Mouse (Mus musculus): ENCODE measurements at regions not wholly inside any gene's neighbourhood (a gene's known extent, or its start where the extent isn't known, plus 50 kb on each side); places are given as distances from the start of the nearest gene placed in this dataset.

- Histone ChIP-seq H3K9me3 (replicated peaks; ENCODE audit: control insufficient read depth, low read length) (no peaks in the 10 kb centered on the region), H3K4me1 (ENCODE audit: control insufficient read depth, insufficient read depth, low read length) (no peaks in the 10 kb centered on the region), H3K27me3 (ENCODE audit: control insufficient read depth, insufficient read depth, low read length) (no peaks in the 10 kb centered on the region), H3K9ac (replicated peaks; ENCODE audit: low read length) (no peak overlapping the region), H3K4me2 (ENCODE audit: low read depth, low read length) (no peak overlapping the region), H3K27ac (replicated peaks; ENCODE audit: low read depth, low read length) (no peak overlapping the region), H3K36me3 (replicated peaks; ENCODE audit: control insufficient read depth, insufficient read depth, low read depth, low read length) (no peaks in the 10 kb centered on the region), H3K4me3 (ENCODE audit: low read depth, low read length) (no peak overlapping the region)
- DNase-seq (ENCODE audit: low spot score) (no peak), ATAC-seq (replicated peaks; ENCODE audit: insufficient number of reproducible peaks, low FRiP score, low TSS enrichment, low read depth) (no peak)
- 74% methylated on average over 3 of the region's 3 CpGs for WGBS
Observed at GRCm38 (mm10) chr4:125324495-125324894, 166.0 kb upstream of the Grik3 start.

DNA sequence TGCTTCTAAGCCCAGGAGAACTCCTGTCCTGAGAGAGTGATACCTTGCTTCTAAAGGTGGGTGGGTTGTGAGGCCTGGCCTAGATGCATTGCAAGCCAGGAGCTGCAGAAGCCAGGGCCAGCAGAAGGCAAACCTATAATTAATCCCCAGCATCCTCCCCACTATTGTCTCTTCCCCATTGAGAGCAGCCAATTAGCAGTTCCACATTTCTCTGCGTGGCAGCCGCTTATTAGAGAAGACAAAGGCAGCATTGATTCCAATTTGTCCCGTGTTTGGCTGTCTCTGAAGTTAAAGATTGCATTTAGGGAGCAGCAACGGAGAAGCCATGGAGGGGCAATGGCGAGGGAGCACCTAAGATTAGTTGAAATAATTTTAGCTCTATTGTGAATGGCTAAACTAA is 171.2 kb upstream of the Grik3 start:
- no peak for ATAC-seq (replicated peaks; ENCODE audit: insufficient number of reproducible peaks, low FRiP score, low TSS enrichment, low read depth)
- WGBS = 21% methylated on average over 5 of the region's 5 CpGs

DNA sequence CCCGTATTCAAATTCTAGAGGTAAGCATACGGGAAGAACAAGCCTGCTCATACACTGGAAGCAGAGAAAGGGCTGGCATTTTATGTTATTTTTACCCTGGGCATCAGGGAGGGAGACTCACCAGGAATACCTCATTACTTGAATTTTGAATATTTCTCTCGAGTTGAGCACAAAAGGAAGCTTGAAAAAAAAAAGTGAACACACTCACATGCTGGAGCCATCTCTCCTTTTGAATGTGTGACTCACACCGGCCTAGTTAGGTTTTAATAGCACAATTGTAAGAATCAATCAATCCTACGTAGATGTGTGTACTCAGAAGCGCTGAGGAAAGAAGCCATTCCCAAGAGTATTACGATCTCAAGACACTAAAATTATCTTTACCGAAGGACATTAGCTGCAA is 172.2 kb upstream of the Grik3 start:
- H3K4me3 ChIP-seq (ENCODE audit: low read depth, low read length) = no peak overlapping the region
- no peak for DNase-seq (ENCODE audit: low spot score)
- 49% methylated on average over 8 of the region's 8 CpGs for WGBS
- no peak for ATAC-seq (replicated peaks; ENCODE audit: insufficient number of reproducible peaks, low FRiP score, low TSS enrichment, low read depth)
- H3K9me3 ChIP-seq (replicated peaks; ENCODE audit: control insufficient read depth, low read length) = no peaks in the 10 kb centered on the region
- H3K27ac ChIP-seq (replicated peaks; ENCODE audit: low read depth, low read length) = no peak overlapping the region
- H3K36me3 ChIP-seq (replicated peaks; ENCODE audit: control insufficient read depth, insufficient read depth, low read depth, low read length) = no peaks in the 10 kb centered on the region
- no peaks in the 10 kb centered on the region for H3K27me3 ChIP-seq (ENCODE audit: control insufficient read depth, insufficient read depth, low read length)
- H3K4me1 ChIP-seq (ENCODE audit: control insufficient read depth, insufficient read depth, low read length) = no peaks in the 10 kb centered on the region; the same call in 1 of the 2 replicates
- no peak overlapping the region for H3K4me2 ChIP-seq (ENCODE audit: low read depth, low read length)
- no peak overlapping the region for H3K9ac ChIP-seq (replicated peaks; ENCODE audit: low read length)

More for the DNA sequence above, 171.2 kb upstream of the Grik3 start:
- Histone ChIP-seq H3K27ac (replicated peaks; ENCODE audit: low read depth, low read length) (no peak overlapping the region), H3K4me3 (ENCODE audit: low read depth, low read length) (no peak overlapping the region), H3K4me1 (ENCODE audit: control insufficient read depth, insufficient read depth, low read length) (no peaks in the 10 kb centered on the region; the same call in 1 of the 2 replicates), H3K9ac (replicated peaks; ENCODE audit: low read length) (no peak overlapping the region), H3K9me3 (replicated peaks; ENCODE audit: control insufficient read depth, low read length) (no peaks in the 10 kb centered on the region), H3K36me3 (replicated peaks; ENCODE audit: control insufficient read depth, insufficient read depth, low read depth, low read length) (no peaks in the 10 kb centered on the region), H3K27me3 (ENCODE audit: control insufficient read depth, insufficient read depth, low read length) (no peaks in the 10 kb centered on the region), H3K4me2 (ENCODE audit: low read depth, low read length) (no peak overlapping the region)
- no peak for DNase-seq (ENCODE audit: low spot score)

- Histone ChIP-seq H3K9me3 (replicated peaks; ENCODE audit: control insufficient read depth, low read length) (no peaks in the 10 kb centered on the region), H3K4me1 (ENCODE audit: control insufficient read depth, insufficient read depth, low read length) (no peaks in the 10 kb centered on the region; the same call in 1 of the 2 replicates), H3K4me3 (ENCODE audit: low read depth, low read length) (no peak overlapping the region), H3K27me3 (ENCODE audit: control insufficient read depth, insufficient read depth, low read length) (no peaks in the 10 kb centered on the region), H3K36me3 (replicated peaks; ENCODE audit: control insufficient read depth, insufficient read depth, low read depth, low read length) (no peaks in the 10 kb centered on the region), H3K9ac (replicated peaks; ENCODE audit: low read length) (no peak overlapping the region), H3K4me2 (ENCODE audit: low read depth, low read length) (no peak overlapping the region), H3K27ac (replicated peaks; ENCODE audit: low read depth, low read length) (no peak overlapping the region)
- DNase-seq (ENCODE audit: low spot score) = no peak
- WGBS = 84% methylated on average over 3 of the region's 3 CpGs
- no peak for ATAC-seq (replicated peaks; ENCODE audit: insufficient number of reproducible peaks, low FRiP score, low TSS enrichment, low read depth)
Observed at GRCm38 (mm10) chr4:125316876-125317275, 173.6 kb upstream of the Grik3 start.

DNA sequence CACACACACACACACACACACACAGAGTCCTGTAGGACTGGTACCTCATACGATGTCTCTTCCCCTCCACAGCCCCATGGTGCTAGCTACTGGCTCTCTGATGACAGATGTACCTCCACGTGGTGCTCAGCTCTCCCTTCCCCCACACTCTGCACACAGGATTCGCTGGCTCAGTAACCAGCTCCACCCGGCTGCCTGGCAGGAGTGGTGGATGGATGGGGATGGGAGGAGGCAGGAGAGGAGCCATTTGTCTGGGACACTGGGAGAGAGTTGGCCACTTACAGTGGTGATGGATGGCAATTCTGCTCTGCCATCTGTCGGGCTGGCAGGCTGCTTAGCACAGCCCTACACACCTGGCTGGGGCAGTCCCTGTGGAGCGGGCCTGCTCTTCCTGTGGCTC is 174.7 kb upstream of the Grik3 start:
- no peaks in the 10 kb centered on the region for H3K36me3 ChIP-seq (replicated peaks; ENCODE audit: control insufficient read depth, insufficient read depth, low read depth, low read length)
- no peaks in the 10 kb centered on the region for H3K27me3 ChIP-seq (ENCODE audit: control insufficient read depth, insufficient read depth, low read length)
- no peak for DNase-seq (ENCODE audit: low spot score)
- no peaks in the 10 kb centered on the region; the same call in 1 of the 2 replicates for H3K4me1 ChIP-seq (ENCODE audit: control insufficient read depth, insufficient read depth, low read length)
- no peak overlapping the region for H3K4me3 ChIP-seq (ENCODE audit: low read depth, low read length)
- ATAC-seq (replicated peaks; ENCODE audit: insufficient number of reproducible peaks, low FRiP score, low TSS enrichment, low read depth) = no peak
- no peak overlapping the region for H3K27ac ChIP-seq (replicated peaks; ENCODE audit: low read depth, low read length)
- H3K9me3 ChIP-seq (replicated peaks; ENCODE audit: control insufficient read depth, low read length) = no peaks in the 10 kb centered on the region
- H3K4me2 ChIP-seq (ENCODE audit: low read depth, low read length) = no peak overlapping the region
- WGBS = 29% methylated on average over 6 of the region's 6 CpGs
- no peak overlapping the region for H3K9ac ChIP-seq (replicated peaks; ENCODE audit: low read length)

GRCm38 (mm10) chr4:125313892-125314291 is 176.6 kb upstream of the Grik3 start:
- no peak for DNase-seq (ENCODE audit: low spot score)
- Histone ChIP-seq H3K27ac (replicated peaks; ENCODE audit: low read depth, low read length) (no peak overlapping the region), H3K9me3 (replicated peaks; ENCODE audit: control insufficient read depth, low read length) (no peaks in the 10 kb centered on the region), H3K36me3 (replicated peaks; ENCODE audit: control insufficient read depth, insufficient read depth, low read depth, low read length) (no peaks in the 10 kb centered on the region), H3K4me2 (ENCODE audit: low read depth, low read length) (no peak overlapping the region), H3K4me3 (ENCODE audit: low read depth, low read length) (no peak overlapping the region), H3K4me1 (ENCODE audit: control insufficient read depth, insufficient read depth, low read length) (no peaks in the 10 kb centered on the region; the same call in 1 of the 2 replicates), H3K9ac (replicated peaks; ENCODE audit: low read length) (no peak overlapping the region), H3K27me3 (ENCODE audit: control insufficient read depth, insufficient read depth, low read length) (no peaks in the 10 kb centered on the region)
- 74% methylated on average over 3 of the region's 3 CpGs for WGBS
- no peak for ATAC-seq (replicated peaks; ENCODE audit: insufficient number of reproducible peaks, low FRiP score, low TSS enrichment, low read depth)

DNA sequence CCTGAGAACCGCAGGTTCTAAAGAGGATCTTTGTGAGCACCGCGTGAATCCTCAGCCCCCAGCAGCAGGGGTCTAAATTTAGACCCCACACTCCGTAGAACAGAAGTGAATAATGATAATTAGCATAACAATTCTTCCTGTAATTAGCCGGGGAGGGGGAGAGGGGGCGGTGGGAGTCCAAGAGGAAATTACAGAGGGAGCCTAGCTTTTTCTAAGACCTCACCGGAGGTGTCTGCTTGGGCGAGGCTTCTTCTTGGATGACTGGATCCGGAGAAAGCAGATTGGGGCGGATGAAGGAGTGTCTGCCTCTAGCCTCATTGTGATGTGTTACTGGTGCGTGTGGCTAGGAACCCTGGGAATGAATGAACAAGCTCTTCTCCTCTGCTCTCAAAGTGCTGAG is 177.2 kb upstream of the Grik3 start:
- no peak for DNase-seq (ENCODE audit: low spot score)
- no peak overlapping the region for H3K27ac ChIP-seq (replicated peaks; ENCODE audit: low read depth, low read length)
- no peaks in the 10 kb centered on the region; the same call in 1 of the 2 replicates for H3K4me1 ChIP-seq (ENCODE audit: control insufficient read depth, insufficient read depth, low read length)
- ATAC-seq (replicated peaks; ENCODE audit: insufficient number of reproducible peaks, low FRiP score, low TSS enrichment, low read depth) = no peak
- H3K9me3 ChIP-seq (replicated peaks; ENCODE audit: control insufficient read depth, low read length) = no peaks in the 10 kb centered on the region
- H3K4me3 ChIP-seq (ENCODE audit: low read depth, low read length) = no peak overlapping the region
- no peaks in the 10 kb centered on the region for H3K27me3 ChIP-seq (ENCODE audit: control insufficient read depth, insufficient read depth, low read length)
- H3K9ac ChIP-seq (replicated peaks; ENCODE audit: low read length) = no peak overlapping the region
- H3K36me3 ChIP-seq (replicated peaks; ENCODE audit: control insufficient read depth, insufficient read depth, low read depth, low read length) = no peaks in the 10 kb centered on the region
- no peak overlapping the region for H3K4me2 ChIP-seq (ENCODE audit: low read depth, low read length)
- WGBS = 4% methylated on average over 11 of the region's 11 CpGs

GRCm38 (mm10) chr4:125308171-125308570 is 180.5 kb upstream of the Zc3h12a start:
- no peak overlapping the region for H3K9ac ChIP-seq (replicated peaks; ENCODE audit: low read length)

More at GRCm38 (mm10) chr4:125308171-125308570, 180.5 kb upstream of the Zc3h12a start:
- DNase-seq (ENCODE audit: low spot score) (no peak), ATAC-seq (replicated peaks; ENCODE audit: insufficient number of reproducible peaks, low FRiP score, low TSS enrichment, low read depth) (no peak)
- Histone ChIP-seq H3K27me3 (ENCODE audit: control insufficient read depth, insufficient read depth, low read length) (no peaks in the 10 kb centered on the region), H3K4me3 (ENCODE audit: low read depth, low read length) (no peak overlapping the region), H3K36me3 (replicated peaks; ENCODE audit: control insufficient read depth, insufficient read depth, low read depth, low read length) (no peaks in the 10 kb centered on the region), H3K4me2 (ENCODE audit: low read depth, low read length) (no peak overlapping the region), H3K4me1 (ENCODE audit: control insufficient read depth, insufficient read depth, low read length) (no peaks in the 10 kb centered on the region), H3K9me3 (replicated peaks; ENCODE audit: control insufficient read depth, low read length) (no peaks in the 10 kb centered on the region), H3K27ac (replicated peaks; ENCODE audit: low read depth, low read length) (no peak overlapping the region)
- WGBS = 45% methylated on average over 8 of the region's 8 CpGs
